Mouse (Mus musculus): ENCODE measurements at regions not wholly inside any gene's neighbourhood (a gene's known extent, or its start where the extent isn't known, plus 50 kb on each side); places are given as distances from the start of the nearest gene placed in this dataset.

DNA sequence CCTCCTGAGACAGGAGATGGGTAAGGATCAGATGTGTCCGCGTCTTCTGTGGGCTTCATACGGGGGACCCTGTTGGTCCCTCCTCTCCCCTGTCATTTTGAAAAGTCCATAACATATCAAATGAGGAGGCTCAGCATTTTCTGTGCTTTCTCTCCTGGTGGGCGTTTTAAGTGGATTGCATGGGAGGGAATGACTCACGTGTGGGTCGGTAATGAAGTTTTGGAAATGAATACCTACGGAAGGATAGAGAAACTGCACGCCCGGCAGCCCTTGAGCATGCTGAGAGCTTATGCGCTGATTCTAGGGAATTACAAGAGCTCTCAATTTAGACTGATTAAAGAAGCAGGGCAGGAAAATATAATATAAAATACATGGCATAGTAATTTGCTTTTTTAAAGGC, 85.4 kb upstream of the 1700024P04Rik start:
- Histone ChIP-seq H3K36me3 (ENCODE audit: insufficient read depth, low read length) (no peaks in the 10 kb centered on the region), H3K9ac (replicated peaks; ENCODE audit: low read depth) (no peak overlapping the region), H3K27ac (ENCODE audit: low read length) (no peak overlapping the region), H3K4me3 (ENCODE audit: low read depth, low read length) (no peak overlapping the region), H3K9me3 (ENCODE audit: low read length) (no peaks in the 10 kb centered on the region), H3K27me3 (replicated peaks; ENCODE audit: insufficient read depth, low read length) (no peaks in the 10 kb centered on the region), H3K4me2 (replicated peaks; ENCODE audit: low read depth, low read length) (no peak overlapping the region), H3K4me1 (ENCODE audit: insufficient read depth, low read depth, low read length) (no peaks in the 10 kb centered on the region)
- ATAC-seq (no peak), DNase-seq (ENCODE audit: low spot score) (no peak)
- 78% methylated on average over 10 of the region's 10 CpGs for WGBS
- TF ChIP-seq EP300 (IDR thresholded peaks at IDR 0.05) (no peak), CTCF (IDR thresholded peaks at IDR 0.05) (no peak)

DNA sequence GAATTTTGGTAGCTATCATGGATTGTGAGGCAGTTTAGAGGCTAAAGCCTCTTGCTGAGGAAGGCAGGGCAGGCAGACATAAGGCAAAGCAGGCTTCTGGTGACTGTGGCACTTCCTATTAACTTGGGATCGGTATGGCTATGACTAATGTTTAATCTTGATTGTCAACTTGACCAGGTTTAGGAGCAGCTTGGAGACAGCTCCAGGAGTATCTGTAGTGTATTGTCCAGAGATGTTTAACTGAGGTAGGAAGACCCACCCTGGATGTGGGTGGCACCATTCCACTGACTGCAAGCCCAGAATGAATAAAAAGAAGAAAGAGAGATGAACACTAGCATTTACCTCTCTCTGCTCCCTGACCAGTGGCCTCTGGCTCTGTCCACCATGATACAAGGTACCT, 83.1 kb upstream of the 1700024P04Rik start:
- no peak overlapping the region for H3K27ac ChIP-seq (ENCODE audit: low read length)

DNA sequence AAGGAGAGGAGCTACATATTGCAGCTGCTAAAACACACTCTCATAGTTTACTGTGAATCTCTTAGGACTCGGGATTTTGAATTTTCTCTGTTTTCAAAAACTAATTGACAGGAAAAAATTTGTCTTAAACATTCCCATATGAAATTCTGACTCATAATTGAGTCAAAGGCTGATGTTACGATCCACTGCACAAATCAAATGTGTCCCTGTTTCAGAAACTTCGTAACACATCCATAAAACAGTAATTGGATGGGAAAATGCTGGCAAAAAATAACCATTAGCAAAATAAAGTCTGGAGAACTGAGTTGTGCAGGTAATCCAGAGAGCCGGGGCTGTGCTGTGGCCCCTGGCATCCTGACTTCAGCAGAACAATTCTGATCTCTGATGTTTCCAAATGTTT, 79.1 kb upstream of the 1700024P04Rik start:
- Histone ChIP-seq H3K27me3 (replicated peaks; ENCODE audit: insufficient read depth, low read length) (no peaks in the 10 kb centered on the region), H3K4me2 (replicated peaks; ENCODE audit: low read depth, low read length) (no peak overlapping the region), H3K9me3 (ENCODE audit: low read length) (no peaks in the 10 kb centered on the region), H3K9ac (replicated peaks; ENCODE audit: low read depth) (no peak overlapping the region), H3K27ac (ENCODE audit: low read length) (no peak overlapping the region), H3K36me3 (ENCODE audit: insufficient read depth, low read length) (no peaks in the 10 kb centered on the region), H3K4me3 (ENCODE audit: low read depth, low read length) (no peak overlapping the region), H3K4me1 (ENCODE audit: insufficient read depth, low read depth, low read length) (no peaks in the 10 kb centered on the region)
- ATAC-seq (no peak), DNase-seq (ENCODE audit: low spot score) (no peak)
- WGBS: 79% methylated on average over 4 of the region's 4 CpGs
- no peak for TF ChIP-seq EP300 (IDR thresholded peaks at IDR 0.05)
- TF ChIP-seq CTCF (IDR thresholded peaks at IDR 0.05): no peak

More for the DNA sequence above, 83.1 kb upstream of the 1700024P04Rik start:
- no peak for ATAC-seq
- TF ChIP-seq EP300 (IDR thresholded peaks at IDR 0.05): no peak
- no peaks in the 10 kb centered on the region for H3K27me3 ChIP-seq (replicated peaks; ENCODE audit: insufficient read depth, low read length)
- DNase-seq (ENCODE audit: low spot score): no peak
- H3K9ac ChIP-seq (replicated peaks; ENCODE audit: low read depth): no peak overlapping the region
- WGBS: 92% methylated on average over 1 of the region's 1 CpGs
- H3K4me2 ChIP-seq (replicated peaks; ENCODE audit: low read depth, low read length): no peak overlapping the region
- H3K4me1 ChIP-seq (ENCODE audit: insufficient read depth, low read depth, low read length): no peaks in the 10 kb centered on the region
- H3K36me3 ChIP-seq (ENCODE audit: insufficient read depth, low read length): no peaks in the 10 kb centered on the region
- H3K4me3 ChIP-seq (ENCODE audit: low read depth, low read length): no peak overlapping the region
- H3K9me3 ChIP-seq (ENCODE audit: low read length): no peaks in the 10 kb centered on the region

DNA sequence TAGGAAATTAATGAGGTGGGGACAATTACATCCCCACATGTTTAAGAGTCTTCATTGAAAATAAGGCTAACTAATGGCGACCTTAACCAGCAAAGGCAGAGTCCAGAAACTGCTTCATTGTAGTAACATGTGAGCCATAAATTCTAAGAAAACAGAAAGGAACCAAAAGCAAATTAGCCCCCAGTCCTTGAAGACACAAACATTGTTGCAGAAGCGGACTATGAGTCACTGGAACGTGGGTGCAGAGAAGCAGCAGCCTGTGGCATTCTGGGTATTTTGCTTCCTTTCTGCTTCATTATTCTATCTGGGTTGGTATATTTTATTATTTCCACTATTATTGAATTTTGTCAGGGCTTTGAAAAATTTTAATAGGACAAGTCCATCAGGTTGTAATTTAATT, 78.6 kb upstream of the 1700024P04Rik start:
- no peaks in the 10 kb centered on the region for H3K4me1 ChIP-seq (ENCODE audit: insufficient read depth, low read depth, low read length)
- no peak overlapping the region for H3K4me3 ChIP-seq (ENCODE audit: low read depth, low read length)
- peak; percentile 59 for DNase-seq (ENCODE audit: low spot score)
- TF ChIP-seq CTCF (IDR thresholded peaks at IDR 0.05) (no peak), EP300 (IDR thresholded peaks at IDR 0.05) (no peak)
- 52% methylated on average over 3 of the region's 3 CpGs for WGBS
- no peaks in the 10 kb centered on the region for H3K9me3 ChIP-seq (ENCODE audit: low read length)
- H3K27ac ChIP-seq (ENCODE audit: low read length): no peak overlapping the region
- H3K9ac ChIP-seq (replicated peaks; ENCODE audit: low read depth): no peak overlapping the region
- no peaks in the 10 kb centered on the region for H3K27me3 ChIP-seq (replicated peaks; ENCODE audit: insufficient read depth, low read length)
- ATAC-seq: 0 out of 2 replicates have a peak, but pooled peaks have one; percentile 10
- no peak overlapping the region for H3K4me2 ChIP-seq (replicated peaks; ENCODE audit: low read depth, low read length)
- H3K36me3 ChIP-seq (ENCODE audit: insufficient read depth, low read length): no peaks in the 10 kb centered on the region

DNA sequence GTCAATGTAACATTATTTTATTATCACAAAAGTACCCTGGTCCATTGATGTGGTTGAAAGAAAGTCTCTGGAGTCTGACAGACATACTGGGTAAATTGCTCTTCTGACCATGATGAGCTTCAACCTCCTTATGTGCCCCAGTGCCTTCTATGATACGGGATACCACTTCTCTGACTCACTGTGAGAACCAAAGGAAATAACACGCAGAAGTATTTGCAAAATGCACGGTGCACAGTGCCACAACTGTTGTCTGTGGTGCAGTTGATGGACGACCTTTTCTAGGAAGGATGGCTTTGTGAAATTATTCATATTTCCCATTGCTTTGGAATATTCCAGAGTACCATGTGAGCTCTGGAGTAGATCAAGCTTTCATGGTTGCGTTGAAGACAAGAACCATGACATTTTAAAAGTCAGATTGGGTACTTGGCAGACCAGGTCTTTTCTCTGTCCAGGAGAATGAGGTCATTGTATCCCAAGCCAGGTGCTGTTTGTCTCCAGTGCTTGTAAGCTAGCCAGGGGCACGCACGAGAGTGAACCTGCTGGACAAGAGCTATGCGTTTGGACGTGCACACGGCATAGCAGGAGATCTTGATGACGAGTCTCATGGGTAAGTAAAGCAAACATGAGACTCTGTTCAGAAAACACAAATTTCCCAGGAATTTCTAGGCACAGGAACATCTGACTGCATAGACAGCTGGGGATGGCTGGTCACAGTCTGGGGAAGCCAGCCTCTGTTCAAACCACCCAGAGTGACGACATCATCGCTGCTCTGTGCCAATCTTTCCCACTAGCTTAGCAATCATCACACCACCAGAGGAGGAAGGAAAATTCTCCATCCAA, 74.0 kb upstream of the 1700024P04Rik start:
- Histone ChIP-seq H3K9me3 (ENCODE audit: low read length) (no peaks in the 10 kb centered on the region), H3K36me3 (ENCODE audit: insufficient read depth, low read length) (no peaks in the 10 kb centered on the region), H3K27ac (ENCODE audit: low read length) (no peak overlapping the region; the same call in 1 of the 2 replicates), H3K4me3 (ENCODE audit: low read depth, low read length) (no peak overlapping the region), H3K27me3 (replicated peaks; ENCODE audit: insufficient read depth, low read length) (no peaks in the 10 kb centered on the region), H3K9ac (replicated peaks; ENCODE audit: low read depth) (no peak overlapping the region), H3K4me2 (replicated peaks; ENCODE audit: low read depth, low read length) (no peak overlapping the region), H3K4me1 (ENCODE audit: insufficient read depth, low read depth, low read length) (0 out of 2 replicates have a peak, but pooled peaks cover 4% of the 10 kb centered on the region)
- WGBS: 65% methylated on average over 13 of the region's 13 CpGs
- DNase-seq (ENCODE audit: low spot score): peak; percentile 84
- TF ChIP-seq CTCF (IDR thresholded peaks at IDR 0.05): no peak
- ATAC-seq: peak; percentile 73

DNA sequence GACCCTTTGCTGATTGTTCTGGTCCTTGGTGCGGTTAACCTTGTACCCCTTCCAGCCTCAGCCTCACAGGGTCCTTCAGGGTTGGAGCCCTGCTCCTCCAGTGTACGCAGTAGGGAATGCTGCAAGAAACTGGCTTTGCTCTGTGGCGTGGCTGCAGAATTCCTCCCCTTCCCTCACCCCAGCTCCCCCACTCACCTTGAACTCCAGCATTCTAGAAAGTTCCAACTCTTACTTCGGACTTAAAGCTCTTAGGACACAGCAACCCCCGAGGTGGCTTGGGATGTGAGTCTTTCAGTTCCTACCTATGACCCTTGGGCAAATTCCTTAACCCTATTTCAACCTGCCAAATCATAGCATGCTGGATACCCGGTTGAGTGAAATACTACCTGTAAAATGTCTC, 73.3 kb upstream of the 1700024P04Rik start:
- Histone ChIP-seq H3K27me3 (replicated peaks; ENCODE audit: insufficient read depth, low read length) (no peaks in the 10 kb centered on the region), H3K27ac (ENCODE audit: low read length) (0 out of 2 replicates have a peak overlapping the region, but pooled peaks have one; percentile 29), H3K9ac (replicated peaks; ENCODE audit: low read depth) (no peak overlapping the region), H3K4me2 (replicated peaks; ENCODE audit: low read depth, low read length) (no peak overlapping the region), H3K4me3 (ENCODE audit: low read depth, low read length) (no peak overlapping the region), H3K9me3 (ENCODE audit: low read length) (no peaks in the 10 kb centered on the region), H3K36me3 (ENCODE audit: insufficient read depth, low read length) (no peaks in the 10 kb centered on the region), H3K4me1 (ENCODE audit: insufficient read depth, low read depth, low read length) (0 out of 2 replicates have a peak, but pooled peaks cover 4% of the 10 kb centered on the region)
- WGBS: 79% methylated on average over 6 of the region's 6 CpGs
- TF ChIP-seq EP300 (IDR thresholded peaks at IDR 0.05) (no peak), CTCF (IDR thresholded peaks at IDR 0.05) (no peak)
- ATAC-seq: no peak
- DNase-seq (ENCODE audit: low spot score): no peak

Measured in lung, postnatal 0 days (tissue).